Mouse (Mus musculus) hindbrain, embryonic 14.5 days (tissue): ENCODE data around the gene Rtn4rl1. TPM values are rescaled to one million over a fixed set of nuclear protein-coding genes. Genes with fewer than 3 reads are reported as not detected.

Experiments used
- ATAC-seq: fragments of 200-750 bp; cut with Nextera tagmentation; 2 replicates; pipeline ENCODE4 v1.8.0; 2017; ENCODE audit warnings: moderate number of reproducible peaks, mild to moderate bottlenecking, moderate TSS enrichment, moderate library complexity; ENCODE audit not compliant: low FRiP score
- DNase-seq: peaks from one replicate; pipeline ENCODE4 v3.0.0-alpha.2; 2015; ENCODE audit warnings: low spot score
- H3K27ac ChIP-seq: fragments of 300-500 bp; sonication (generic); 2 replicates; pipeline ENCODE4 v1.5.1; 2014; ENCODE audit warnings: mild to moderate bottlenecking, moderate library complexity
- H3K27me3 ChIP-seq: fragments of 300-500 bp; sonication (generic); 2 replicates; pipeline ENCODE4 v1.6.1; 2014; ENCODE audit warnings: mild to moderate bottlenecking, low read length, mixed read lengths; ENCODE audit not compliant: control insufficient read depth, insufficient read depth
- H3K36me3 ChIP-seq: fragments of 300-500 bp; sonication (generic); replicated peaks from 2 replicates; pipeline ENCODE4 v1.6.1; 2014; ENCODE audit not compliant: control insufficient read depth, insufficient read depth
- H3K4me1 ChIP-seq: fragments of 300-500 bp; sonication (generic); replicated peaks from 2 replicates; pipeline ENCODE4 v1.6.1; 2014; ENCODE audit warnings: antibody characterized with exemption, low read length, mixed read lengths; ENCODE audit not compliant: control insufficient read depth, insufficient read depth
- H3K4me2 ChIP-seq: fragments of 300-500 bp; sonication (generic); replicated peaks from 2 replicates; pipeline ENCODE4 v1.6.1; 2014; ENCODE audit warnings: mild to moderate bottlenecking, moderate library complexity
- H3K4me3 ChIP-seq: fragments of 300-500 bp; sonication (generic); replicated peaks from 2 replicates; pipeline ENCODE4 v1.5.1; 2014; ENCODE audit warnings: mild to moderate bottlenecking, low read length
- H3K9ac ChIP-seq: fragments of 300-500 bp; sonication (generic); 2 replicates; pipeline ENCODE4 v1.6.1; 2014
- H3K9me3 ChIP-seq: fragments of 300-500 bp; sonication (generic); 2 replicates; pipeline ENCODE4 v1.6.1; 2016; ENCODE audit warnings: low read length; ENCODE audit not compliant: control insufficient read depth
- WGBS: fragments of 180-500 bp; shearing (Covaris S2); extraction: QIAGEN DNeasy Blood & Tissue Kit; methylation state at CpG from one replicate; pipeline ENCODE4 v1.1.7; 2014; 5-methylcytosine and 5-hydroxymethylcytosine counted together
- polyA plus RNA-seq: library from polyadenylated mRNA; unstranded; fragments of >200 nt; fragmentation: Nextera tagmentation; extraction: Ambion mirVana; gene quantifications from 2 replicates; pipeline ENCODE4 v1.2.1, GENCODE M21; 2014

Rtn4rl1 gene
- polyA plus RNA-seq, 1 experiment from 2014 or later, result 8.5 TPM

GRCm38 (mm10) chr11:75269213-75269612, 75.6 kb downstream of the Rtn4rl1 start:
- 84% methylated on average over 4 of the region's 4 CpGs for WGBS
- H3K36me3 ChIP-seq, result no peaks in the 10 kb centered on the region; the same call in 1 of the 2 replicates
- H3K9me3 ChIP-seq, result no peaks in the 10 kb centered on the region
- H3K4me3 ChIP-seq, result no peak overlapping the region
- DNase-seq (no peak), ATAC-seq (no peak)
- no peak overlapping the region for H3K4me2 ChIP-seq
- peaks cover 15% of the 10 kb centered on the region for H3K4me1 ChIP-seq
- no peak overlapping the region for H3K27ac ChIP-seq
- H3K27me3 ChIP-seq, result no peaks in the 10 kb centered on the region
- no peak overlapping the region for H3K9ac ChIP-seq

GRCm38 (mm10) chr11:75270276-75270984, 76.8 kb downstream of the Rtn4rl1 start:
- no peak overlapping the region for H3K9ac ChIP-seq
- 55% methylated on average over 8 of the region's 8 CpGs for WGBS
- H3K4me1 ChIP-seq, result peaks cover 24% of the 10 kb centered on the region
- DNase-seq (no peak), ATAC-seq (no peak)
- no peaks in the 10 kb centered on the region for H3K27me3 ChIP-seq
- no peak overlapping the region for H3K4me2 ChIP-seq
- H3K9me3 ChIP-seq, result no peaks in the 10 kb centered on the region
- H3K27ac ChIP-seq, result no peak overlapping the region
- H3K36me3 ChIP-seq, result no peaks in the 10 kb centered on the region; the same call in 1 of the 2 replicates
- no peak overlapping the region for H3K4me3 ChIP-seq

GRCm38 (mm10) chr11:75270985-75271434, 77.4 kb downstream of the Rtn4rl1 start:
- H3K27ac ChIP-seq, result no peak overlapping the region
- no peak for ATAC-seq

GRCm38 (mm10) chr11:75273466-75273865, 79.9 kb downstream of the Rtn4rl1 start:
- H3K4me2 ChIP-seq, result peak overlapping the region; percentile 32
- H3K27ac ChIP-seq, result peak overlapping the region; percentile 63
- H3K9ac ChIP-seq, result peak overlapping the region; percentile 43
- WGBS, result 5% methylated on average over 8 of the region's 8 CpGs
- DNase-seq, result peak; percentile 51
- ATAC-seq, result no peak
- no peaks in the 10 kb centered on the region for H3K27me3 ChIP-seq
- peaks cover 25% of the 10 kb centered on the region for H3K4me1 ChIP-seq
- no peak overlapping the region for H3K4me3 ChIP-seq
- no peaks in the 10 kb centered on the region for H3K36me3 ChIP-seq
- H3K9me3 ChIP-seq, result no peaks in the 10 kb centered on the region

More at GRCm38 (mm10) chr11:75270985-75271434, 77.4 kb downstream of the Rtn4rl1 start:
- H3K9me3 ChIP-seq, result no peaks in the 10 kb centered on the region
- no peak overlapping the region for H3K4me2 ChIP-seq
- WGBS, result 59% methylated on average over 7 of the region's 7 CpGs
- H3K27me3 ChIP-seq, result no peaks in the 10 kb centered on the region
- peaks cover 25% of the 10 kb centered on the region for H3K4me1 ChIP-seq
- no peaks in the 10 kb centered on the region; the same call in 1 of the 2 replicates for H3K36me3 ChIP-seq
- no peak for DNase-seq
- no peak overlapping the region for H3K4me3 ChIP-seq
- H3K9ac ChIP-seq, result no peak overlapping the region

GRCm38 (mm10) chr11:75275035-75275434, 81.5 kb downstream of the Rtn4rl1 start:
- H3K9ac ChIP-seq, result 0 out of 2 replicates have a peak overlapping the region, but pooled peaks have one; percentile 2
- H3K4me2 ChIP-seq, result no peak overlapping the region
- H3K27ac ChIP-seq, result no peak overlapping the region
- H3K27me3 ChIP-seq, result no peaks in the 10 kb centered on the region
- no peaks in the 10 kb centered on the region for H3K36me3 ChIP-seq
- H3K4me3 ChIP-seq, result no peak overlapping the region
- H3K4me1 ChIP-seq, result peaks cover 40% of the 10 kb centered on the region
- H3K9me3 ChIP-seq, result no peaks in the 10 kb centered on the region
- ATAC-seq (no peak), DNase-seq (no peak)
- WGBS, result 30% methylated on average over 6 of the region's 6 CpGs

- H3K9me3 ChIP-seq, result no peaks in the 10 kb centered on the region
- peaks cover 67% of the 10 kb centered on the region for H3K4me1 ChIP-seq
- no peak for ATAC-seq
- H3K36me3 ChIP-seq, result no peaks in the 10 kb centered on the region
- DNase-seq, result no peak
- peaks cover 14% of the 10 kb centered on the region; the same call in 1 of the 2 replicates for H3K27me3 ChIP-seq
- no peak overlapping the region for H3K9ac ChIP-seq
- no peak overlapping the region for H3K4me2 ChIP-seq
- no peak overlapping the region for H3K4me3 ChIP-seq
- H3K27ac ChIP-seq, result no peak overlapping the region
- WGBS, result 35% methylated on average over 7 of the region's 7 CpGs
These were observed 84.5 kb downstream of the Rtn4rl1 start for GRCm38 (mm10) chr11:75278115-75278514.

- Histone ChIP-seq H3K4me3 (no peak overlapping the region), H3K4me2 (peak overlapping the region; percentile 37), H3K27ac (no peak overlapping the region), H3K9me3 (no peaks in the 10 kb centered on the region), H3K27me3 (peaks cover 18% of the 10 kb centered on the region; the same call in 1 of the 2 replicates), H3K9ac (peak overlapping the region; percentile 18; the same call in 1 of the 2 replicates), H3K4me1 (peaks cover 59% of the 10 kb centered on the region), H3K36me3 (no peaks in the 10 kb centered on the region)
- 16% methylated on average over 4 of the region's 4 CpGs for WGBS
- no peak for DNase-seq
- ATAC-seq, result no peak
These were observed 85.4 kb downstream of the Rtn4rl1 start for GRCm38 (mm10) chr11:75279013-75279341.

- Histone ChIP-seq H3K4me1 (peaks cover 55% of the 10 kb centered on the region), H3K9me3 (no peaks in the 10 kb centered on the region), H3K9ac (peak overlapping the region; percentile 18; the same call in 1 of the 2 replicates), H3K36me3 (no peaks in the 10 kb centered on the region), H3K27ac (no peak overlapping the region), H3K27me3 (peaks cover 18% of the 10 kb centered on the region; the same call in 1 of the 2 replicates), H3K4me3 (0 out of 2 replicates have a peak overlapping the region, but pooled peaks have one; percentile 1), H3K4me2 (peak overlapping the region; percentile 37)
- DNase-seq, result no peak
- ATAC-seq, result no peak
- WGBS, result 10% methylated on average over 16 of the region's 16 CpGs
These were observed 85.9 kb downstream of the Rtn4rl1 start for GRCm38 (mm10) chr11:75279342-75280065.

- Histone ChIP-seq H3K4me3 (no peak overlapping the region), H3K4me2 (no peak overlapping the region)
- no peak for ATAC-seq
These were observed 86.5 kb downstream of the Rtn4rl1 start for GRCm38 (mm10) chr11:75280066-75280410.

More at GRCm38 (mm10) chr11:75280066-75280410, 86.5 kb downstream of the Rtn4rl1 start:
- Histone ChIP-seq H3K9ac (no peak overlapping the region), H3K27me3 (peaks cover 18% of the 10 kb centered on the region; the same call in 1 of the 2 replicates), H3K9me3 (no peaks in the 10 kb centered on the region), H3K27ac (no peak overlapping the region), H3K36me3 (no peaks in the 10 kb centered on the region), H3K4me1 (peaks cover 51% of the 10 kb centered on the region)
- DNase-seq, result no peak
- 54% methylated on average over 5 of the region's 5 CpGs for WGBS
